Mouse (Mus musculus): ENCODE results near the gene Cacng4.

Gene Cacng4

DNA sequence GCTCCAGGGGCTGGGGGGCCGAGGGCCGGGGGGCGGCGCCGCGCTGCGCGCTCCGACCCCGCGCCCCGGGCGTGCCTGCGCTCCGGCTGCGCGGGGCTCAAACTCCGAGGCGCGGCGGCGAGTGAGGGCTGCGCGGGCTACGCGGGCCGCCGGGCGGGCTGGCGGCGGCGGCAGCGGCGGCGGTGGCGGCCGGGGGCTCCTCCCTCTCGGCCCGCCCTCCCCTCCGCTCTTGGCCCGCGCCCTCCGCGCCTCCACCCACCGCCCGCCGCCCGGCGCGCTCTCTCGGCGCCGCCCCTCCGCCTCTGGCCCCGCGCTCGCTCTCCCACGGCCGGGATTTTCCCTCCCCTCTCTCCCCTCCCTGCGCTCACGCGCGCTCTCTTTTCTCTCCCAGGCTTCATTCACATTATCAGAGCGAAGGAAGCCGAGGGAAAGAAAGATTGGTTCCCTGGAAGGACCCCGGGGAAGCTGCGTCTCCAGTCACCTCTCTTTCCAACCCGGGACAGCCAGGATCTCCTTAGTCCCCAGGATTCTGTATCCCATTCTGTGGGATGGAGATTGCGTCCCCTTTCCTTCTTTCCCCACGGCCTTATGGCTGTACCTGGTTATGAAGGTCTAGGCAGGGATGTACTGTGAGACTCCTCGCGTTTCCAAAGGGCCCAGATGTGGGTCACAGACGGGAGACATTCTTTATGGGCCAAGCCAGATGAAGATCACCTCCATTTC lies at the start of gene Cacng4:
Gene Cacng4 (minus strand): TSS at position 11 of the 723 bp plus-strand sequence.
- no peak for DNase-seq (ENCODE audit: low read depth in 1 of 2, low spot score in 2 of 2)

DNA sequence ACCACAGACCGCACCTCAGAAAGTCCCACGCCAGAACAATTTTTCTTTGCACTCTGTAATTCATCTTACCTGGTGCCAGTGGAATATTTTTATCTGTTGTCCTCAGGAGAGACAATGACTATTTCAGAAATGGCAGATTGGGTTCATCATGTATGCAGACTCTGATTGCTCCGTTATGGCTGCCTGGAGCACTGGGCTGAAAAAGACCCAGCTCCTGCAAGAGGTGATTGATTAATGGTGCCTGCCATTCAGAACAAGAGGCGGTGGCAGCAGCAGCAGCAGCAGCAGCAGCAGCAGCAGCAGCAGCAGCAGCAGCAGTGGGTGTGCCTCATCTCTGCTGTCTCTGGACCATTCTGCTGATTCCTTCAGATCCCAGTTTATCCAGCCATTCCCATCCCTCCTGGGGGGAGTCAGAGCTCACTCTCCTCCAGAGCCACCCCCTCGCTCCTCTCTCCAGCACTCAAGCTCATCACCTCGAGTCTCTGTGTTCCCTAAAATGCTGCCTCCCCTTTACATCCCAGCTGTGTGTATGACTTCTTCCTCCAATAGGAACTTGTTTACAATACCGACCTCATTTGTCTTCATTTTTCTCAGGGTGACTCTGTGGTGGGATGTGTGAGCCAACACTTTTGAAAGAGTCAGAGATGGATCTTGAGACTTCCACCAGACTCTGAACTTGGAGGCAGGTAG lies 39.1 kb upstream of the Cacng4 start:
- DNase-seq (ENCODE audit: low read depth in 1 of 2, low spot score in 2 of 2): no peak

DNA sequence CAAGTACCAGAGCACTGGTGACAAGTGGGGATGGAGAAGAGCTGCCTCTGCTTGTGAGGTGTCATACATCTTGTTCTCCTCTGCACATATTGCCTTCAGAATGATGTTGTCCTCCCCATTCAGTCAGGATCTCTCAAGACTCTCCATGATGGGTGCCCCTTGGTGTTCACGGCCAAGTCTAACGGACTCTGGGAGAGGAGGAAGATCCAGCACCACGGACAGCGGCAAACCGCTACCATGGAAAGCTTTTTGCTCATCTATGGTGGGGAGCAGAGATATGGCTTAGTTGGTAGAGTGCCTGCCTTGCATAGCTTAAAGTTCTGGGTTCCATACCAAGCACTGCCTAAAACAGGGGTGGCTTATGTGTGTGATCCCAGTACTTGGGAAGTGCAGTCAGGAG lies 22.8 kb upstream of the Cacng4 start:
- no peak for DNase-seq (ENCODE audit: low read depth in 1 of 2, low spot score in 2 of 2)

GRCm38 (mm10) chr11:107812941-107813648 lies 18.7 kb upstream of the Cacng4 start:
- DNase-seq (ENCODE audit: low read depth in 1 of 2, low spot score in 2 of 2): no peak

DNA sequence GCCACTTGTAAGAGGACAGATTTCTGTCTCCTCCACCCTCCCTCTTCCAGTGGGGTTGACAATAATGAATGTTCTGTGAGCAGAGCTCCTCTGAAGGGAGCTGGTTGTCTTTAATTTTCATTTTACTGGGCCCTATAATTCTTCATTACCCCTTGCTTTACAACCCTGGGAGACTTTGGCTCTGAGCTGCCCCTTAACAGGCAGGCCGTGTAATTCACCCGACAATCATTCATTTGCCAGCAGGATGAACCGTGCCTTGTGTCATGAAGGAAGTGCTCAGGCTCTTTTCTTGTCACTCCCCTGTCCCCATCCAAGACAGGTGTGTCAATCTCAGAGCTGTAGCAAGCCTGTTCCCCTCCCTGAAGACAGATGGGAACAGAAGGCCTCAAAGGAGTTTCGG lies 18.1 kb upstream of the Cacng4 start:
- DNase-seq (ENCODE audit: low read depth in 1 of 2, low spot score in 2 of 2): no peak

DNA sequence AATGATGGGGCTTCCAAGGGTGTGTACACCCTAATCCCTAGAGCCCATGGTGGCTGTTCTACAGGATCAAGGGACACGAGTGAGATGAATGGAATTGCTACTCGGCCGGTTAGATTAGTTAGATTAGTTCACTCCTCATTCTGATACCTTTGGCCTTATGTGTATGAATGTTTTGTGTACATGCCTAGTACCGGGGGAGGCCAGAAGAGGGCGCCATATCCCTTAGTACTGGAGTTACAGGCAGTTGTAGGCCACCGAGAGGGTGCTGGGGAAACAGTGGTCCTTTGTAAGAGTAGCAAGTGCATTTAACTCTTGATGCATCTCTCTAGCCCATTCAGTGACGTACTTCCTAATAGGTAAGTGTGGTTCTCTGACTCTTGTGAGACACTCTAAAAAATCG lies 14.2 kb upstream of the Cacng4 start:
- DNase-seq (ENCODE audit: low read depth in 1 of 2, low spot score in 2 of 2): no peak

GRCm38 (mm10) chr11:107806058-107806457 lies 11.7 kb upstream of the Cacng4 start:
- no peak for DNase-seq (ENCODE audit: low read depth in 1 of 2, low spot score in 2 of 2)

- DNase-seq (ENCODE audit: low read depth in 1 of 2, low spot score in 2 of 2): no peak
Measured at GRCm38 (mm10) chr11:107801946-107802345, 7.6 kb upstream of the Cacng4 start.

DNA sequence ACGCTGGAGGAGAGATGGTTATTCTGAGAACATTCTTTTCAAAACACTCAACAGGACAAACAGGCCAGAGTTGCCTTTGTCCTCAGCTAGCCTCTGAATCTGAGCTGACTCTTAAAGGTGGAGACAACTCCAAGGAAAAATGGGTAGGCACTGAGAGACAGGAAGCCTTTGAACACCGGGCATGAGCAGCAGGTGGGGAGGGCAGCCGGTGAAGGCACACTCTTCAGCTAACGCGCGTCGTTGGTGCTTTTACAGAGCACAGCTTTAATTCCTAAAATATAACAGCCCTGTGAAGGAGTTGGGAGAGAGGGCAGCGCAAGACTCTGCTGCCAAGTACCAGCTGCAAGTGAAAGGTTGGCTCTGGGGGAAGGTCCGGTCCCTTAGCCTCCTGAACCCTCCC lies 5.0 kb upstream of the Cacng4 start:
- no peak for DNase-seq (ENCODE audit: low read depth in 1 of 2, low spot score in 2 of 2)

- no peak for DNase-seq (ENCODE audit: low read depth in 1 of 2, low spot score in 2 of 2)
Measured at GRCm38 (mm10) chr11:107796346-107796745, 2.0 kb upstream of the Cacng4 start.

DNA sequence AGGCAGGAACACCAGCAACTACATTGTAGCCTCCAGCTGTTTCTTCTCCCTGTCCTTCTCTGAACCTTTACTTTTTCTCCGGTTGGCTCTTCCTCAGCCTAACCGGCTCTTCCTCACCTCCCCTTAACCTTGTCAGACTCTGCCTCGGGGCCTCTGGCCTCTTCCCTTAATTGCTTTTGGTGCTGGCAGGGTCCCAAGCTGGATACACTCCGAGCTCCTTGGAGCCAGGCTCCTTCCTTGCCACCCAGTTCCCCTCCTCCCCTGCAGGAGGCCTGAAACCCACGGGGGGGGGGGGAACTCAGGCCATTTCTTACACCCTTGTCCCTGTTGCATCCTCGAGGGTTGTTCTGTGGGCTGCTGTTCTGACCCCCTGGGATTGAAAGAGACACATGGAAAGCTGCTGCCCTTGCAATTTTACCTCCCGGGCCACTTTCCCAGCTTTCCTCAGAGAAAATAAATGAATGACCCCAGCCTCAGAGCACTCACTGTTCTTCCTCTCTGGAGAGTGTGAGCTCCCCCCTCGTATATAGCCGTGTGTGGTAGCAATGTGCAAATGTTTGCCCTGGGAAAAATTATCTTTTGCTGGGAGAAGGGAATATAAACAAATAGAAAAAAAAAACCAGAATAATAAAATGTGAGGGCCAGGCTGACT lies 1.2 kb upstream of the Cacng4 start:
- DNase-seq (ENCODE audit: low read depth in 1 of 2, low spot score in 2 of 2): no peak

- DNase-seq (ENCODE audit: low read depth in 1 of 2, low spot score in 2 of 2): no peak
Measured at GRCm38 (mm10) chr11:107794103-107794493, 259 bp downstream of the Cacng4 start.

GRCm38 (mm10) chr11:107793200-107794102 lies 906 bp downstream of the Cacng4 start:
- DNase-seq (ENCODE audit: low read depth in 1 of 2, low spot score in 2 of 2): no peak

DNA sequence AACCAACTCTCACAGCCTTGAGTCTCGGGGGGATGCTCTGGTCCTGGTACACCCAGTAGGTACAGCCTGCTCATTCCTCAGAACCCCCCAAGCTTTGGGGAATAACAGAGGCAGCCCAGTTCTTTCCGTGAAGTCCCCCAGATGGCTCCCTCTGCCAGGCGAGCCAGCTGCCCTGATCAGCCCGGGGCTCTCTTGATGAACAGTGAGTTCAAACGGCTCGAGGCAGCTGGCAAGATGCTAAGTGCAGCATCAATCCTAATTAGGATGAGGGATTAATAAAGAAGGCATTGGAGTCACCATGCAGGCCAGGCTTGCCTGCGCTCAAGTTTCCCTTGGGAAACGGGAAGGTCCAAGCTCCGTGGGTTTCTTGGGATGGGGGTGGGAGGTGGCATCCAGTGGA lies 2.2 kb downstream of the Cacng4 start:
- no peak for DNase-seq (ENCODE audit: low read depth in 1 of 2, low spot score in 2 of 2)

GRCm38 (mm10) chr11:107785761-107786160 lies 8.6 kb downstream of the Cacng4 start:
- DNase-seq (ENCODE audit: low read depth in 1 of 2, low spot score in 2 of 2): no peak

GRCm38 (mm10) chr11:107785288-107785687 lies 9.1 kb downstream of the Cacng4 start:
- DNase-seq (ENCODE audit: low read depth in 1 of 2, low spot score in 2 of 2): no peak

DNA sequence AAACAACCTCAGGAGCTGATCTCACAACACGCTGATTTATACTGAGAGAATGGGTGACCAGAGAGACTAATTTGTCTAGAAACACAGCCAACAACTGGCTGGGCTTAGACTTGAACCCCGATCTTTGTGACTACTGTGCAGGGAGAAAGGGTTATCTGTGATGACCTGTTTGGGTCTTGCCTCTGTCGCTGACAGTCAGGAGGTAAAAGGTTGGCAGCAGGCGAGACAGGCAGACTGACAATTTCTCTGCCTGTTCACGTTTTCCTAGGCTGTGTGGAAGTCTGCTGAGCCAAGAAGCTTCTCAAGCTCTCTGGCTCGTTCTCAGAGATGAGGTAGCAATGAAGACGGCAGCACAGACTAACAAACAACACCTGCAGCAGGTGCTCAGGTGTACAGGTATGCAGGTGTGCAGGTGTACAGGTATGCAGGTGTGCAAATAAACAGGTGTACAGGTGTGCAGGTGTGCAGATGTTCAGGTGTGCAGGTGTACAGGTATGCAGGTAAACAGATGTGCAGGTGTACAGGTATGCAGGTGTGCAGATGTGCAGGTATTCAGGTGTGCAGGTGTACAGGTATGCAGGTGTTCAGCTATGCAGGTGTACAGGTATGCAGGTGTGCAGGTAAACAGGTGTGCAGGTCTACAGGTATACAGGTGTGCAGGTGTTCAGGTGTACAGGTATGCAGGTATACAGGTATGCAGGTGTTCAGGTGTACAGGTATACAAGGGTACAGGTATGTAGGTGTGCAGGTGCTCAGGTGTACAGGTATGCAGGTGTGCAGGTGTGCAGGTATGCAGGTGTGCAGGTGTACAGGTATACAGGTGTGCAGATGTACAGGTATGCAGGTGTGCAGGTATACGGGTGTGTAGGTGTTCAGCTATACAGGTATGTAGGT lies 10.2 kb downstream of the Cacng4 start:
- no peak for DNase-seq (ENCODE audit: low read depth in 1 of 2, low spot score in 2 of 2)

DNA sequence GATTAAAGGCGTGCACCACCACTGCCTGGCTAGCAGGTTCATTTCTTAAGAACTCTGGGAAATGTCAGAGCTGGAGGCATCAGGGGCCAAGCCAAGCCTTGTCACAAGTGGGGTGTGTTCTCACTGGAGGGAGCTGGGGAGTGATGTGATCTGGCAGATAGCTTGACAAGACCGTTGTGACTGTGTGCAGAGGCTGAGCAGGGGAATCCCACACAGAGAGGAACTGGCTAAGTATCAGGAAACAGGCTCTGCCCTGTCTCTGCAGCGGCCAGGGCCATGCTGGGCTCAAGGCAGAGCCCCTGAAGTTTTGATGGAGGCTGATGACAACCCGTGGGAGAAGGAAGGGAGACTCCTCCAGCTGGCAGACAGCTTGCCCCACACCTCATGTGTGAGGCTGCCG lies 11.8 kb downstream of the Cacng4 start:
- no peak for DNase-seq (ENCODE audit: low read depth in 1 of 2, low spot score in 2 of 2)

DNA sequence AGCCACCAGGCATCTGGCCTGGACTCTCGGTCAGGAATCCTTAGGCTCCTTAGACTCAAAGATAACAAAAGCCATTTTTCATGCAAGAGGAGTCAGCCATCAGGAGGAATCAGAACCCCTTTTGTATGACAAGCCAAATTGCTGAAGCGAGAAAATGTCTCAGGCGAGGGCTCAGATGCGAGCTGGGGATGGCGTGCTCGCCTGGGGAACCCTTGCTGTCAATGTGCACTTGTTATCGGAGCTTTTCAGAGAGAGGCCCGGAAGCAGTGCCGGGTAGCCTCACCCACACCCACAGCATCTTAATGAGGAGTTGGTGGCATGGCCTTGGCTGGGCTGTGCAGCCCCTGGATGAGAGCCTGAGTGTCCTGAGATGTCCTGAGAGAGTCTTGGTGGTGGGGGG lies 15.5 kb downstream of the Cacng4 start:
- no peak for DNase-seq (ENCODE audit: low read depth in 1 of 2, low spot score in 2 of 2)

DNA sequence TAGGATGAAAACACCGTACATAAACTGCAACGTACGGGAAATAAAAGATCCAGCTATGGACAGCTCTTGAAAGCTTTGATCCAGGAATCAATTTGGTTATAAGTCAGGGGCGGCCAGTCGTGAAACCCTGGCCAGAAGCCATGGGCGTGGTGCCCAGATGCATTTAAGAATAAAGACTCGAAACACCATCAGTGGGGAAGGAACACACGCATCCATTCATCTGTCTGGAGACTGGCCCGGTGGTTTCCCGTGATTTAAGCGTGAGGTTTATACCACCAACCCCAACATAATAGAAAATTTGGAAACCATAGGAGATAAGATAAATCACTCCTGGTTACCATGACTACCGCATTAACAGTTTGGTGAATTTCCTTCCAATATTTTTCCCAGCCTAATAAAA lies 16.9 kb downstream of the Cacng4 start:
- DNase-seq (ENCODE audit: low read depth in 1 of 2, low spot score in 2 of 2): no peak

Data from monocyte, adult 2 months (primary cell).